Mouse (Mus musculus) forebrain, embryonic 13.5 days (tissue): ENCODE measurements around the gene Gm20605. TPM values are rescaled to one million over a fixed set of nuclear protein-coding genes. Genes with fewer than 3 reads are reported as not detected.
"Not testable (repeated sequence)": the region's sequence is repeated elsewhere in the genome, so short reads cannot be mapped to it uniquely, and the experiment has no call there.

Source experiments
- ATAC-seq: fragments of 200-750 bp; cut with Nextera tagmentation; 2 replicates; pipeline ENCODE4 v1.8.0; 2017
- H3K27ac ChIP-seq: fragments of 300-500 bp; sonication (generic); 2 replicates; pipeline ENCODE4 v1.5.1; 2015; ENCODE audit warnings: inconsistent platforms, mild to moderate bottlenecking, moderate library complexity
- H3K27me3 ChIP-seq: fragments of 300-500 bp; sonication (generic); 2 replicates; pipeline ENCODE4 v1.6.1; 2015; ENCODE audit warnings: mild to moderate bottlenecking, inconsistent platforms
- H3K36me3 ChIP-seq: fragments of 300-500 bp; sonication (generic); 2 replicates; pipeline ENCODE4 v1.6.1; 2015; ENCODE audit warnings: mild to moderate bottlenecking, inconsistent platforms; ENCODE audit not compliant: poor library complexity, severe bottlenecking
- H3K4me1 ChIP-seq: fragments of 300-500 bp; sonication (generic); 2 replicates; pipeline ENCODE4 v1.6.1; 2015; ENCODE audit warnings: inconsistent platforms
- H3K4me2 ChIP-seq: fragments of 300-500 bp; sonication (generic); 2 replicates; pipeline ENCODE4 v1.6.1; 2015; ENCODE audit warnings: inconsistent platforms, mild to moderate bottlenecking, moderate library complexity
- H3K4me3 ChIP-seq: fragments of 300-500 bp; sonication (generic); 2 replicates; pipeline ENCODE4 v1.5.1; 2015; ENCODE audit warnings: mild to moderate bottlenecking, inconsistent platforms
- H3K9ac ChIP-seq: fragments of 300-500 bp; sonication (generic); 2 replicates; pipeline ENCODE4 v1.6.1; 2015; ENCODE audit warnings: mild to moderate bottlenecking, inconsistent platforms
- H3K9me3 ChIP-seq: fragments of 300-500 bp; sonication (generic); replicated peaks from 2 replicates; pipeline ENCODE4 v1.6.1; 2016; ENCODE audit warnings: inconsistent platforms
- WGBS: fragments of 180-500 bp; shearing (Covaris S2); methylation state at CpG from one replicate; pipeline ENCODE4 v1.1.7; 2015; 5-methylcytosine and 5-hydroxymethylcytosine counted together
- polyA plus RNA-seq: library from polyadenylated mRNA; unstranded; fragments of >200 nt; fragmentation: Nextera tagmentation; extraction: Ambion mirVana; gene quantifications from 2 replicates; pipeline ENCODE4 v1.2.1, GENCODE M21; 2015

The Gm20605 gene
- polyA plus RNA-seq, 1 experiment from 2014 or later, result 7.3 TPM

DNA sequence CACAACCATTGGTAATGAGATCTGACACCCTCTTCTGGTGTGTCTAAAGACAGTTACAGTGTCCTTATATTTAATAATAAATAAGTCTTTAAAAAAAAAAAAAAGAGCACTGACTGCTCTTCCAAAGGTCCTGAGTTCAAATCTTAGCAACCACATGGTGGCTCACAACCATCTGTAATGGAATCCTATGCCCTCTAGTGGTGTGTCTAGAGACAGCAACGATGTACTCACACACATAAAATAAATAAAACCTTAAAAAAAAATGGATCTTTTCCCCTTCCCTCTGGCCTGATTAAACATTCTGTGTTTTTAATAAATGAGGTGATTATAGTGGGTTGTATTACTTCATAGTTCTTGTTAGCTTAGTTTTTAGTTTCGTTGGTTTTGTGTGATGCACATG, 14.1 kb upstream of the Gm20605 start:
- not testable (repeated sequence) for H3K9ac ChIP-seq, H3K4me1 ChIP-seq, H3K4me3 ChIP-seq, H3K36me3 ChIP-seq, H3K4me2 ChIP-seq, H3K27me3 ChIP-seq, H3K27ac ChIP-seq, ATAC-seq, H3K9me3 ChIP-seq
- 91% methylated on average over 2 of the region's 2 CpGs for WGBS

DNA sequence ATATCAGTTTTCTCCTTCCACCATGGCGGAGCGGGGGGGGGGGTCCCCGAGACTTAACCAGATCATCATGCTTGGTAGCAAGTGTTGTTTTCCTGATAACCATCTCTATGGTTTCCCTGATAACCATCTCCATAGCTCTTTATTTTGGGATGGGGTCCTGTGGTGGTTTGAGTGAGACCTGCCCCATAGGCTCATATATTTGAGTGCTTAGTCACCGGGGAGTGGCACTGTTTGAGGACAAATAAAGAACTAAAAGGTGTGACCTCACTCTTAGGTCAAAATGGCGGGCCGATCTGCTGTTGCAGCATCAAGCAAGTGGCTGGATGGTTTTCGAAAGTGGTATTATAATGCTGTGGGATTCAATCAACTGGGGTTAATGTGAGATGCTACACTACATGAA, 13.6 kb upstream of the Gm20605 start:
- Histone ChIP-seq H3K4me3 (no peak overlapping the region), H3K4me1 (no peaks in the 10 kb centered on the region), H3K4me2 (no peak overlapping the region), H3K9ac (no peak overlapping the region), H3K27ac (no peak overlapping the region), H3K9me3 (no peaks in the 10 kb centered on the region), H3K27me3 (0 out of 2 replicates have a peak, but pooled peaks cover 4% of the 10 kb centered on the region), H3K36me3 (no peaks in the 10 kb centered on the region)
- 88% methylated on average over 7 of the region's 7 CpGs for WGBS
- no peak for ATAC-seq

DNA sequence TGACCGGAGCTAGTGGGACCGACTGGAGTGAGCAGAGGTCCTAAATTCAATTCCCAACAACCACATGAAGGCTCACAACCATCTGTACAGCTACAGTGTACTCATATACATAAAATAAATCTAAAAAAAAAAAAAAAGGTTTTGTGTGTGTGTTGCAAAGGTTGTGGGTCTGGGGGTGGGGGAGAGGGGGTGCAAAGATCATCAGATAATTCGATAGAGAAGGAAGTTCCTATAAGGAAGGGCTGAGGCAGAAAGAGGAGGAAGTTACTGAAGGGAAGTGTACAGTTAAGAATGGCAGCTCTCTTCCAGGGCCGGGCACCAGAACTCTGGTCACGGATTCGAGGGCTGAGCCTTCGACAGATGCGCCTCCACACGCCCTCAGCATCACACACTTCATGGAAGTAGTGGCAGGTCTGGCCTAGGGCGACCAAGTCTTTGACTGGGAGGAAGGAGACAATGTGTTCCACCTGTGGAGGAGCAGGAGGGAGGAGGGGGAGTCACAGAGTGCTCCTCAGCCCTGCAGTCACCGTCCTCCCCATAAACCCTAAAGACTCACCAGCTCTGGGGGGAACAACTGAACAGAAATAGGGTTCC, 4.9 kb upstream of the Gm20605 start:
- no peak for ATAC-seq
- no peak overlapping the region for H3K27ac ChIP-seq
- WGBS, result 87% methylated on average over 11 of the region's 11 CpGs

DNA sequence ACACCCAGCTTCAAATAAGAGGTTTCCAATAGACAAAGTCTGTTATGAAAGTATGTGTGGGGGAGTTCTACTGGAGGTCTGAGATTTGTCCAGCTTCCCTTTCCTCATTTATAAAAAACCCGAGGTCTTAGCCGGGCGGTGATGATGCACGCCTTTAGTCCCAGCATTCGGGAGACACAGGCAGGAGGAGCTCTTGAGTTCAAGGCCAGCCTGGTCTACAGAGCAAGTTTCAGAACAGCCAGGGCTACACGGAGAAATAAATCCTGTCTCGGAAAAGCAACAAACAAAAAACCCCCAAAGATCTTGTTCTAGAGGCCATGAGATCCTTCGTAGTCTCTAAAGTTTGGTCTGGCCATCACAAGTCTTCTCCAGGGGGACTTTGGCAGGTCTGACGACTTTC, 984 bp upstream of the Gm20605 start:
- peak overlapping the region; percentile 80 for H3K9ac ChIP-seq
- H3K4me3 ChIP-seq, result peak overlapping the region; percentile 69
- H3K4me2 ChIP-seq, result peak overlapping the region; percentile 73
- ATAC-seq, result no peak
- WGBS, result 4% methylated on average over 9 of the region's 9 CpGs
- H3K36me3 ChIP-seq, result peaks cover 19% of the 10 kb centered on the region
- H3K27me3 ChIP-seq, result no peaks in the 10 kb centered on the region
- H3K9me3 ChIP-seq, result no peaks in the 10 kb centered on the region
- peaks cover 36% of the 10 kb centered on the region for H3K4me1 ChIP-seq
- H3K27ac ChIP-seq, result peak overlapping the region; percentile 92

More for the DNA sequence above, 4.9 kb upstream of the Gm20605 start:
- no peak overlapping the region for H3K4me2 ChIP-seq
- H3K4me3 ChIP-seq, result no peak overlapping the region
- no peak overlapping the region for H3K9ac ChIP-seq
- peaks cover 6% of the 10 kb centered on the region for H3K4me1 ChIP-seq
- no peaks in the 10 kb centered on the region for H3K36me3 ChIP-seq
- H3K9me3 ChIP-seq, result no peaks in the 10 kb centered on the region
- H3K27me3 ChIP-seq, result no peaks in the 10 kb centered on the region

DNA sequence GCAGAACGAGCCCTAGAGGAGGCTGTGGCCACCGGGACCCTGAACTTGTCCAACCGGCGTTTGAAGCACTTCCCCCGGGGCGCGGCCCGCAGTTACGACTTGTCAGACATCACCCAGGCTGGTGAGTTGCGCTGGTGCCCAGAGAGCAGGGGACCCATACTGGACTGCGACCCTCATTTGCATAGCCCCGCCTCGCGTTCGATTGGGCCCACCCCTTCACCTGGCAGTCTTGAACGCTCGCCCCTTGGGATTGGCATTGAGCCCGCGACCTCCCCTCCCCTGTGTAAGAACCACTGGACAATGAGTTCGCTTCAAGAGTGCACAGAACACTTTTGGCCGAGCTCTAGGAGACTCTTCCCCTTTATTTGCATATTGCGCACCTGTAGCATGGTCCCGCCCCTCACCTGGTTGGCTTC, 339 bp downstream of the Gm20605 start:
- peak; percentile 14 for ATAC-seq
- H3K4me2 ChIP-seq, result peak overlapping the region; percentile 77
- H3K36me3 ChIP-seq, result peaks cover 31% of the 10 kb centered on the region
- peaks cover 36% of the 10 kb centered on the region for H3K4me1 ChIP-seq
- H3K4me3 ChIP-seq, result peak overlapping the region; percentile 69
- no peaks in the 10 kb centered on the region for H3K9me3 ChIP-seq
- WGBS, result under 1% methylated on average over 23 of the region's 23 CpGs
- H3K27ac ChIP-seq, result peak overlapping the region; percentile 88
- peak overlapping the region; percentile 81 for H3K9ac ChIP-seq
- no peaks in the 10 kb centered on the region for H3K27me3 ChIP-seq

DNA sequence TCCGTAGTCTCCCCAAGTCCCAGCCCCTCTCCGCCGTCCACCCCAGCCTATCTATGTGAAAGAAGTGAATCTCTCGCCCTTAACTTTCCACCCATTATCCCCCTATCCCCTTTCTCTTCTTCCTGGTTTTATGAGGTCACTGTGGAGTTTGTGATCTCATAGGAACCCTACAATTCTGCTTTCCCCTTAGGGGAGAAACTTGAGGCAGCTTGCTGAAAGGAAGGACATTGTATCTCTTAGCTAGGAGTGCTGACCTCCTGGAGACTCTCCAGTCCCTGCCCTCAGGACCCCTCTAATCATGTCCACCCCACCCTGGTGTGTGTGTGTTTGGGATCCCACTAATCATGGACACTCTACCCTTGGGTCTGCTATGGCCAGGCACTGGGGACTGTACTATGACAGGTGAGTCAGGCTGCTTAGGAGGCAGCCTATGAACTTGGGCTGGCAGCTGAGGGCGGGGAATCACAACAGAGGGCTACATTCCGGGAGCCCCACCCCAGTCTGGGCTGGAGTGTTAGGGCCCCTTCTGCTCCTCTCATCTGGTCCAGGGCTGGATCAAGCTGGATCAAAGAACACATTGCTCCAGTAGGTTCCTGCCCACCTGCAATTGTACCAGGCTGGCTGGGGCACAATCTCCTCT, 1.1 kb downstream of the Gm20605 start:
- WGBS, result 27% methylated on average over 6 of the region's 6 CpGs
- Histone ChIP-seq H3K4me2 (peak overlapping the region; percentile 77), H3K27ac (peak overlapping the region; percentile 88; the same call in 1 of the 2 replicates), H3K4me1 (peaks cover 36% of the 10 kb centered on the region), H3K9me3 (no peaks in the 10 kb centered on the region), H3K27me3 (no peaks in the 10 kb centered on the region), H3K36me3 (peaks cover 37% of the 10 kb centered on the region), H3K4me3 (peak overlapping the region; percentile 69), H3K9ac (peak overlapping the region; percentile 81)
- no peak for ATAC-seq

DNA sequence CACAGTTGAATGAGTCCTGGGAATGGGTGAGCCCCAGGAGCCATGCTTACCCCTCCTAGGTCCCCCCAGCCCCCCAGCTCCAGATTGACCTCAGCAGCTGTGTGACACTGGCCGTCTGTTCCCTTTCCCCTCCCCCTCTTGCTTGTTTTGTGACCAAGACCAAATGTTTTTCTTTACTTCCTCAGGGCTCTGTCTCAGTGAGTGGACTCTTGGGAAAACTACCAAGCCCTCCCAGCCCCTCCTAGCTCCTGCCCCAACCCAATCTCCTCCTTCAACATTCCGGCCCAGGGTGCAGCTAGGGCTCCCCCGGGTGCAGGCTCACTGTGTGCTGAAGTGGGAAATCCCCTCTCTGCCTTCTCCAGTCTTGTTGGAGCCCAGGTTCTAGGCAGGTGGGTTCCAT, 1.6 kb downstream of the Gm20605 start:
- Histone ChIP-seq H3K27ac (peak overlapping the region; percentile 88; the same call in 1 of the 2 replicates), H3K4me3 (peak overlapping the region; percentile 69), H3K27me3 (no peaks in the 10 kb centered on the region), H3K9ac (peak overlapping the region; percentile 81), H3K4me1 (peaks cover 36% of the 10 kb centered on the region), H3K36me3 (peaks cover 43% of the 10 kb centered on the region), H3K9me3 (no peaks in the 10 kb centered on the region), H3K4me2 (peak overlapping the region; percentile 77)
- ATAC-seq, result no peak
- WGBS, result 51% methylated on average over 3 of the region's 3 CpGs

DNA sequence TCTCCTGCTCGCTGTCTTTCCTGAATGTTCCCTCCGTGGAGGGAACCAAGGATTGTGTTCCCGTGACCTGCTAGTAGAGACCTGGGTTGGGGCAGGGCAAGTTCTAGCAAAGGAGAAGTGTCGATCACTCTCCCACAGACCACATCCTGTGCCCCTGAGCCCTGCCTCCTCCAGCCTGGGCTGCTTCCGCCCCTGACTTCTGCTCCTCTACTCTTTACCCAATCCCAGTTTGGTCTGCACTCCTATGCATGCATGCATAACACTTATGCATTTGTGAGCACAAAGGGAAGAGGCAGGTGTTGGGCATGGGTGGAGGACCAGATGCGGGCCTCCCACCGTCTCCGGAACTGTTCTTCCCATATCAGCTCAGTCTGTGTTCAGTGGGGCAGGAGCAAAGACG, 2.2 kb downstream of the Gm20605 start:
- H3K4me1 ChIP-seq, result peaks cover 36% of the 10 kb centered on the region
- H3K36me3 ChIP-seq, result peaks cover 48% of the 10 kb centered on the region
- WGBS, result 83% methylated on average over 9 of the region's 9 CpGs
- peak overlapping the region; percentile 69; the same call in 1 of the 2 replicates for H3K4me3 ChIP-seq
- no peaks in the 10 kb centered on the region for H3K27me3 ChIP-seq
- peak overlapping the region; percentile 77 for H3K4me2 ChIP-seq
- no peaks in the 10 kb centered on the region for H3K9me3 ChIP-seq
- 0 out of 2 replicates have a peak overlapping the region, but pooled peaks have one; percentile 31 for H3K27ac ChIP-seq
- ATAC-seq, result no peak
- H3K9ac ChIP-seq, result peak overlapping the region; percentile 81; the same call in 1 of the 2 replicates

DNA sequence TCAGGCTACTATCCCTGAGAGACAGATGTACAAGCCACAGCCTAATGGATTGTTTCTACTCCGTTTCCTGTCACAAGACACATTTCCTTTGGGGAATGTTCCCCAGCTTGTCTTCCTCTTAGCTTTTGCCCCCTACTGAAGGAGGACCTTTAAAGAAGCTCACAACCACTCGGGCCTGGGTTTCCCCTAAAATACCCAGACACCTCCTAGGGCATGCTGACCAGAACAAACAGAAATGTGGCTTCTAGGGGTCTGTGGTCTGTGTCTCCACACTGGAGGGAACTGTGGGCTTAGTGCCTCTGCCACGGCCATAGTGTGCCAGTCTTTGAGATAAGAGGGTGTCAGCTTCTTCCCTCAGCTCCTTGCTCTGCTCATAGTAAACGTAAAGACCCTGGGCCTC, 2.6 kb downstream of the Gm20605 start:
- no peak overlapping the region for H3K4me3 ChIP-seq
- H3K27me3 ChIP-seq, result no peaks in the 10 kb centered on the region
- peak overlapping the region; percentile 81; the same call in 1 of the 2 replicates for H3K9ac ChIP-seq
- no peaks in the 10 kb centered on the region for H3K9me3 ChIP-seq
- peaks cover 53% of the 10 kb centered on the region for H3K36me3 ChIP-seq
- WGBS, result 87% methylated on average over 4 of the region's 4 CpGs
- peak overlapping the region; percentile 77 for H3K4me2 ChIP-seq
- H3K4me1 ChIP-seq, result peaks cover 36% of the 10 kb centered on the region
- no peak overlapping the region for H3K27ac ChIP-seq
- ATAC-seq, result no peak

DNA sequence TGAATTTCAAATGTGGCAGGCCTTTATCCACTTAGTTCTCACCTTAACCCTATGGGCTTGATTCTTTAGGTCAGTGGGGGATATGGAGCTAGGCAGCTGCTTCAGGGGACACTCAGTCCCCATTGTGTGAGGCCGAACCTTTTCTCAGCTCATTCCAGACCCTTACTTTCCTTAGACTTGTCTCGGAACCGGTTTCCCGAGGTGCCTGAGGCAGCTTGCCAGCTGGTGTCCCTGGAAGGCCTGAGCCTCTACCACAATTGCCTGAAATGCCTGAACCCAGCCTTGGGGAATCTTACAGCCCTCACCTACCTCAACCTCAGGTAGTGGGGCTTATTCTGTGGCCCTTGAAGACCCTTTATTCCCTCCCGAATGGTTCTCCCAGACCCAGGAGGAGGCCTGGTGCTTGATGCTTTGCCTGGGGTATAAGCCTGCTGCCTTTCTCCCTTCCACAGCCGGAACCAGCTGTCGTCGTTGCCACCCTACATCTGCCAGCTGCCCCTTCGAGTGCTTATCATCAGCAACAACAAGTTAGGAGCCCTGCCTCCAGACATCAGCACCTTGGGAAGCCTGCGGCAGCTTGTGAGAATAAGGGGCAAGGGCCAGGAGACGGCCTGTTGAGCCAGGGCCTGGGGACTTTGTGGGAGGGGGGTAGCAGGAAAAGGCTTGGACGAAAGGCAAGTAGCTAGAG, 4.6 kb downstream of the Gm20605 start:
- no peaks in the 10 kb centered on the region for H3K9me3 ChIP-seq
- H3K27ac ChIP-seq, result no peak overlapping the region
- peaks cover 72% of the 10 kb centered on the region for H3K36me3 ChIP-seq
- WGBS, result 79% methylated on average over 12 of the region's 12 CpGs
- ATAC-seq, result no peak
- no peak overlapping the region for H3K9ac ChIP-seq
- peaks cover 30% of the 10 kb centered on the region for H3K4me1 ChIP-seq
- no peak overlapping the region for H3K4me2 ChIP-seq
- H3K27me3 ChIP-seq, result no peaks in the 10 kb centered on the region
- no peak overlapping the region for H3K4me3 ChIP-seq

DNA sequence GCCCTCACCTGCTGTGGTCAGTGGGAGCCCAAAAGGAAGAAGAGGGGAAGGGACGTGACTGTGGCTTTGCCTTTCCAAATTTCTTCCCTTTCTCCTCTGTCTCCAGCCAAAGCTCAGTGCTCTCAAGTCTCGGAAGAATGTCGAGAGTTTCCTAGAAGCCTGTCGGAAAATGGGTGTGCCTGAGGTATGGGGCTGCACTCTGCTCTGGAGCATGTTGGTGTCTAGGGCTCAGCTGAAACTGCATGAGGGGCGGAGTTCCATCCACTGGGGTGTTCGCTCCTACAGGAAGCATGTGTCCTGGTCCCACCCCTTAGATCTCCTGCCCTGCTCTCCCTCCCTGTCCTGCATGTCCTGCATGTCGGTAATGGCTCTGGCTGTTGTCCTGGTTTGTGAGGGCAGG, 10.5 kb downstream of the Gm20605 start:
- Histone ChIP-seq H3K27me3 (peaks cover 16% of the 10 kb centered on the region), H3K4me1 (no peaks in the 10 kb centered on the region), H3K4me3 (no peak overlapping the region), H3K9ac (no peak overlapping the region), H3K27ac (no peak overlapping the region), H3K36me3 (peaks cover 83% of the 10 kb centered on the region), H3K9me3 (no peaks in the 10 kb centered on the region), H3K4me2 (no peak overlapping the region)
- no peak for ATAC-seq
- 92% methylated on average over 7 of the region's 7 CpGs for WGBS

DNA sequence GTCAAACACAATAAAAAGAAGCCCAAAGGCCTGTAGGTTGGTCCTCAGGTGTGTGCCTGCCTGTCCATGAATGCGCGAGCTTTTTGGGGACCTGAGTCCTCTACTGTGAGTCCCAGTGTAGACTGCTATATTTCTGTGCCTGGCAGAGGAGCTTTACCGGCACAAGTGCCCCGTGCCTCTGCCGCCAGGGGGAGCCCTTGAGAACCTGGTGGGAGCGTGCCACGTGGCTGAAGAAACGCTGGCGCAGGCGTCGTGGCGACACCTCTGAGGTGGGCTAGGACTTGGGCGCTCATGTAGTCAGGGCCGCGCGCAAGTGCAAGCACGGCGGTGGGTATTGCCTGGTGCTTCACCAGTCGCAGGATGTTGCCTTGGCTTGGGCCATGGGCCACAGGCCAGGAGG, 12.1 kb downstream of the Gm20605 start, which contains the start of gene Sap25:
Gene Sap25, plus strand, starts transcription at position 281 of the 400 bp plus-strand sequence.
- peaks cover 32% of the 10 kb centered on the region for H3K27me3 ChIP-seq
- peaks cover 68% of the 10 kb centered on the region for H3K36me3 ChIP-seq
- no peak within 1 kb of the TSS for H3K4me2 ChIP-seq
- WGBS, result 90% methylated on average over 19 of the region's 19 CpGs
- no peaks in the 10 kb centered on the region for H3K9me3 ChIP-seq
- peaks cover 5% of the 10 kb centered on the region for H3K4me1 ChIP-seq
- no peak for ATAC-seq
- no peak within 1 kb of the TSS for H3K4me3 ChIP-seq
- H3K9ac ChIP-seq, result no peak within 1 kb of the TSS
- H3K27ac ChIP-seq, result no peak within 1 kb of the TSS
